Mouse (Mus musculus): Measurements from ENCODE around the gene Tubg1.

DNA sequence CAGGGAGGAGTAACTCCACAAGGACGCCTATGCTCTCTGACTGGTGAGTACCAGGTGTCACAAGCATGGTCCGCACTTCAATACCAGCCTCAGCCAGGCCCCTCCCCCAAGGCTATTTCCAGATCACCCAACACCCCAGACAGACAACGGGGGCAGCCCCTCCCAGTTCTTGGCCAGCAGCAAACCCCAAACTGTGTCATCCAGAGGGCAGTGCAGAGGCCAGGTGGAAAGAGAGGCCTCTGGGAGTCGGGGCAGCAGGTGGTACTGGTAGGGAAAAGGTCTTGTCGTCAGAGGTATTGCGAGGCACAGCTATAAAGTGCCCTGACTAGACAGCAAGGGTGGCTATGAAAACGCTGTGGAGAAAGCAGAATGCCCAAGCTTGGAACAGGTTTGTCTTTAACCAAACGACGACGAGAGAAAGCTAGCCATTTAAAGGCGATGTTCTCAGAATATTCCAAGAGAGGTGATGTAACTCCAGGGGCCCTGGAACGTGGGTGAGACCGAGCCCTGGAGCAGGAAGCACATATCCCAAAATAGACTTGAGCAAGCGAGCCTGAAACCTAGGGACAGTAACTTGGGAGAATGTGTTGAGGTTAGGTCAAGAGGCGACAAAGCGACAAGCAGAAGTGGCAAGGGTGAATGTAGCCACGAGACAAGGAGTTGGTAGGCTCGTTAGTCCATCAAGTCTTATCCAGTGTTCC lies 10.5 kb downstream of the Tubg1 start:
- TF ChIP-seq POLR2A (IDR thresholded peaks at IDR 0.05; ENCODE audit: control insufficient read depth, low read depth, low read length) (no peak), CTCF (IDR thresholded peaks at IDR 0.05; ENCODE audit: control insufficient read depth, insufficient read depth, insufficient replicate concordance, low read depth, low read length) (no peak)
